Mouse (Mus musculus): Measurements from ENCODE around the gene Muc16. TPM values are rescaled to one million over a fixed set of nuclear protein-coding genes. Genes with fewer than 3 reads are reported as not detected.
A peak's percentile ranks its signal among the peaks of the same experiment; 100 is the strongest.

Muc16 gene
- total RNA-seq (2021): not detected
- long read RNA-seq, experiment 1: 0 reads
- long read RNA-seq, experiment 2: 0 reads

- intact Hi-C loops (cut with DNase I): no loop called here
- Histone ChIP-seq H3K27ac (no peak within 1 kb of the TSS), H3K4me3 (no peak within 1 kb of the TSS)
- TF ChIP-seq CTCF (IDR thresholded peaks at IDR 0.05): no peak
- no peak for DNase-seq (ENCODE audit: extremely low spot score in 1 of 2, low spot score in 2 of 2)
Measured at GRCm38 (mm10) chr9:18674480-18675154, at the start of gene Muc16. Gene Muc16, minus strand, starts transcription at chr9:18674530.

DNA sequence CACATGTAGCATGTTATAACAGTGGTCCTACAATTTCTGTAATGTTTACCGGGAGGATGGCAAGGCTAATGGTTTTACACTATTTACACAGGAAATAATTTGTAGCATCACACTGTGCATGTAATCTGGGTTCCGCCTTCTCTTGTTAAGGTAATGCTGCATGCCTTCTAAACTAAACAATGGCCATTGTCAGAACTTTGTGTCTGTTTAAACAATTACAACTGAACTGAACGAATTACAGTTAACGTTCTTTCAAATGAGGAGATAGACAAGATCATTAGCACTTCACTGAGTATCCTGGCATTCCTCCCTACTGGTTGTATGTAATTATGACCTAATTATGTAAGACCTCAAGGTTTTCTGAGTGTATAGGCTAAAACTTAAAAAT is 48.4 kb upstream of the Muc16 start:
- TF ChIP-seq CTCF (IDR thresholded peaks at IDR 0.05): no peak
- intact Hi-C loops (cut with DNase I): no loop called here
- Histone ChIP-seq H3K4me3 (no peak overlapping the region), H3K27ac (no peak overlapping the region)
- DNase-seq (ENCODE audit: extremely low spot score in 1 of 2, low spot score in 2 of 2): no peak

GRCm38 (mm10) chr9:18721931-18722711 is 47.8 kb upstream of the Muc16 start:
- no peak for TF ChIP-seq CTCF (IDR thresholded peaks at IDR 0.05)
- Histone ChIP-seq H3K4me3 (no peak overlapping the region), H3K27ac (no peak overlapping the region)
- intact Hi-C loops (cut with DNase I): no loop called here
- no peak for DNase-seq (ENCODE audit: extremely low spot score in 1 of 2, low spot score in 2 of 2)

DNA sequence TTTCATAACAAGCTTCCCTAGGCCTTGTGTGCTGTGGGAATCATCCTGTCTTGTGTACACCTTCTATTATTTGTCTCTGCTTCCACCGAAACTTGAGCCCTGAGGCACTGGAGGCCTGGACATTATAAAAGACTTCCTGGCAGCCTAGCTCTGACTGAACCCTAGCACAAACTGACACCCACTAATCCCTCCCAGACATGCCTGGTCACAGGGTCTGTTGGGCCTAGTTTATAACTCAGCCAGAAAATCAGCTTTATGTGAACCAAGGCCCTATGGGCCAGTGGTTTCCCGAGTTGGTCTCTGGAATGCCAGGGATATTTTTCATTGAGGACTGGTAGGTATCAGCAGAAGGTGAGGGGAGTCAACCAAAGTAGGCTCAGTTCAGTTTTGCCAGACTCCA is 46.7 kb upstream of the Muc16 start:
- DNase-seq (ENCODE audit: extremely low spot score in 1 of 2, low spot score in 2 of 2): no peak
- no peak overlapping the region for H3K27ac ChIP-seq
- TF ChIP-seq CTCF (IDR thresholded peaks at IDR 0.05): no peak
- intact Hi-C loops (cut with DNase I): no loop called here
- H3K4me3 ChIP-seq: no peak overlapping the region

DNA sequence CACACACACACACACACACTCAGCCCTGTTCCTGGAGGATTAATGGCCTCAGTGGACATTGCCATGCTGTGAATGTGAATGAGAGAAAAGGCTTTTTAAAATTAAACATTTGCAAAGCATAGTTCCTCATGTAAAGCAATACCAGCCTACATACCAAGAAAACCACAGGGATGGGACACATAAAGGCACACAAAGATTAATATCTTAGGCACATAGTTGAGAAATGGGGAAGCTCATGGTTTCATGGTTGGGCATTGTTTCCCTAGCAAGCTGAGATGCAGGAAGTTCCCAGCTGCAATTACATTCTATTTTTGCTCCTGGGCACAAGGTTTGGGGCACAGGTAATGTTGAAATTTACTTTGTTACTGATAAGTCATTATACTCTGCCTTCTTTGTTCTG is 31.3 kb upstream of the Muc16 start:
- no peak for TF ChIP-seq CTCF (IDR thresholded peaks at IDR 0.05)
- DNase-seq (ENCODE audit: extremely low spot score in 1 of 2, low spot score in 2 of 2): no peak
- intact Hi-C loops (cut with DNase I): no loop called here
- Histone ChIP-seq H3K27ac (no peak overlapping the region), H3K4me3 (no peak overlapping the region)

DNA sequence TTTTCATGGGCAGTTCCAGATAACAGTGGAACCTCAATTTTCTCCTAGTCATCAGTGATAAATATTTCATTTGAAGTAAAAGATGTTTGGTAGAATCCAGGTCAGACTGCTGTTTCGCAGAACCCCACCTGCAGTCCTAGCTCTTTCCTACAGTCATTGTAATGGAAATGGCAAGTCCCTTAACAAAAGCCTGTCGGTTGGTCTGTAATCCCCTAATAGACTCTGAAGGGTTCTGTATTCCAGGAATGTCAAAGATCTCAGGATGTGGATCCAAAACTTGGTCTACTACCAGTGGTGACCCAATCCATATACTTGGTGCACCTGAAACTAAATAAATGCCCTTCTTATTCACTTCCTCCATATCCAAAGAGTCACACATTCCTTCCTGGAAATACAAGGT is 76.0 kb downstream of the Muc16 start:
- DNase-seq (ENCODE audit: extremely low spot score in 1 of 2, low spot score in 2 of 2): no peak
- TF ChIP-seq CTCF (IDR thresholded peaks at IDR 0.05): no peak
- no peak overlapping the region for H3K27ac ChIP-seq
- no peak overlapping the region for H3K4me3 ChIP-seq
- intact Hi-C loops (cut with DNase I): no loop called here

- intact Hi-C loops (cut with DNase I): loop anchor here (2.0 kb wide), 1 partner anchor 237 kb away; no protein-coding TSS in a partner anchor
- H3K4me3 ChIP-seq: no peak overlapping the region
- TF ChIP-seq CTCF (IDR thresholded peaks at IDR 0.05): peak; percentile 38
- DNase-seq (ENCODE audit: extremely low spot score in 1 of 2, low spot score in 2 of 2): no peak
- no peak overlapping the region for H3K27ac ChIP-seq
Measured at GRCm38 (mm10) chr9:18508098-18508497, 166.2 kb downstream of the Muc16 start.

DNA sequence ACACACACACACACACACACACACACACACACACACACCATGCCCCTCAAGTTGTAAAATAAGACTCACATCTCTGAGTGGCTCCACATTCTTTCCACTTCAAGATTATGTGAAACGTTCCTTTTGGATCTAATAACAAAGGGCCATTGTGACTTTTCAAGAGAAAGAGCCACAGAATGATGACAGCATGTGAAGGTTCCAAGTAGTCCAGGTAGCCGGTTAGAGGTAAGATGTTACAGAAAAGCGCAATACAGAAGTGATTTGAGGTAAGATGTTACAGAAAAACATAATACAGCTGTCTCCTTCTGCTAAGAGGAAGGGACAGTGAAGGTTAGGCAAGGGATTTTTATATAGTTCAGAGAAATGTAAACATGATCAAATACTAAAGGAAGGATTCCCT is 196.2 kb downstream of the Muc16 start, which contains the start of the genes Zfp558 and Mbd3l1:
Gene Zfp558, minus strand, starts transcription at position 101 of the 400 bp plus-strand sequence.
Gene Mbd3l1, plus strand, starts transcription at position 192 of the 400 bp plus-strand sequence.
- Histone ChIP-seq H3K4me3 (no peak within 1 kb of the TSS), H3K27ac (no peak within 1 kb of the TSS)
- DNase-seq (ENCODE audit: extremely low spot score in 1 of 2, low spot score in 2 of 2): no peak
- TF ChIP-seq CTCF (IDR thresholded peaks at IDR 0.05): no peak
- intact Hi-C loops (cut with DNase I): no loop called here

DNA sequence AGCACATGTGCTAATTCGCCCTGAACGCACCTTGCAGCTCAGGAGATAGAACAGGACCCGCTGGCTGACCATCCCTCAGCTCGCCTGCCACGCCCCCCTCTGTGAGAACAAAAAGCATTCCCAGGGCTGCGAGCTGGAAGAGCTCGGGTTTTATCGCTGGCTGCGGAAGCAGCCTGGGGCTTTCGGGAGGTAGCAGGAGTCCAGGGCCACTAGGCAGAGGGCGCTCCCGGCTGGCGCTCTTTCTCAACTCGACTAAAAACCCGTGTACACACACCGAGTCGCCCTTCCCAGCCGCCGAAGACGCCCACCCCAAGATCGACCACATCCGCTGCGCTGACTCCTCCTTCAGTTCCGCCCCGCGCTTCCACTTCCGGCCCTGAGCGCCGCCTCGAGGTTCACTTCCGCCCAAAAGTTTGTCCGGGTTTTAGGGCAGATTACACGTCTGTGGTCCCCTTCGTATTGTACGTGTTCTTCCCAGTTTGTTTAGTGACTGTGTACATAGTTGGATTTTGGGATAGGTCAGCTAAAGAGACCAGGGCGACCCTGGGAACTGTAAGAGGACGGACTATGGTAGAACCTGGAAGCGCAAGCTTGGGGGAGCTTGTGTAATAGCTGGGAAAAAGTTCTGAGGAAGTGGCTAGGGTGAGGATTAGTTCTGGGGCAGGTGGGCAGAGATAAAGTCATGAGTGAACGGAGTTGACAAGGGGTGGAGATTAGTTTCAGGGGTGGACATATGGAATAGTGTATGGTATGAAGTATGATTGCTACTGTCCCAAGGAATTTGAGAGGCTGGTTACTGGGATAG is 200.8 kb downstream of the Muc16 start:
- intact Hi-C loops (cut with DNase I): no loop called here
- peak; percentile 4 for TF ChIP-seq CTCF (IDR thresholded peaks at IDR 0.05)

GRCm38 (mm10) chr9:18468005-18468404 is 206.3 kb downstream of the Muc16 start:
- TF ChIP-seq CTCF (IDR thresholded peaks at IDR 0.05): no peak
- intact Hi-C loops (cut with DNase I): no loop called here
- DNase-seq (ENCODE audit: extremely low spot score in 1 of 2, low spot score in 2 of 2): no peak
- Histone ChIP-seq H3K4me3 (no peak overlapping the region), H3K27ac (no peak overlapping the region)

More for the DNA sequence above, 200.8 kb downstream of the Muc16 start:
- Histone ChIP-seq H3K4me3 (peak overlapping the region; percentile 66), H3K27ac (no peak overlapping the region)
- peak; percentile 66 to 70 for DNase-seq (ENCODE audit: extremely low spot score in 1 of 2, low spot score in 2 of 2)

DNA sequence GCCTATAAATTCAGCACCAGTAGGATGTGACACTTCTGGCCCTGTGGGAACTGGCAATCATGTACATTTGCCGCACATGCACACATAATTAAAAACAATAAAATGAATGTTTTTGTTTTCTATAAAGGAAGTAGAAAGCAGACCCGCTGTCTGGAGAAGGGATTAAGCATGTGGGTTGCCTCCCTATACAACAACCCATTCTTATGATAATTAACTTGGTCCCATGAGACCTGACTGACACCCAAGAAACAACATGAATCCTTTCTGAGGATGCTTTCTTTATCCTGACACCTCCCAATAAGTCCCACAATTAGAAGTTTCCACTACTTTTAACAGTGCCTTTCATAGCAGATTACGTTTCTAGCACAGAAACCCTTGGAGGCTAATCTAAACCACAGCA is 207.0 kb downstream of the Muc16 start:
- intact Hi-C loops (cut with DNase I): no loop called here
- no peak for DNase-seq (ENCODE audit: extremely low spot score in 1 of 2, low spot score in 2 of 2)
- Histone ChIP-seq H3K4me3 (no peak overlapping the region), H3K27ac (no peak overlapping the region)
- no peak for TF ChIP-seq CTCF (IDR thresholded peaks at IDR 0.05)

DNA sequence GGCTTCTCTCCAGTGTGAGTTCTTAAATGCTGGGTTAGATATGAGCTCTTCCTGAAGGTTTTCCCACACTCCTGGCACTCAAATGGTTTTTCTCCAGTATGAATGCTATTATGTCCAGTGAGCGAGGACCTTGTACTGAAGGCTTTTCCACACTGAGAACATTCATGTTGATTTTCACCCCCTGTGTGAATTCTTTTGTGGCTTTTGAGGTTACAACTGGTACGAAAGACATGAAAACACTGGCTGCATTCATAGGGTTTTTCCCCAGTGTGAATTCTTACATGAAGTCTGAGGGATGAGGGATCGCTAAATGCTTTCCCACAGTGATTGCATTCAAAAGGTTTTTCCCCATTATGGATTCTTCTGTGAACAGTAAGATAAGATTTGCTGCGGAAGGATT is 217.8 kb downstream of the Muc16 start:
- no peak for TF ChIP-seq CTCF (IDR thresholded peaks at IDR 0.05)
- Histone ChIP-seq H3K4me3 (no peak overlapping the region), H3K27ac (no peak overlapping the region)
- DNase-seq (ENCODE audit: extremely low spot score in 1 of 2, low spot score in 2 of 2): no peak
- intact Hi-C loops (cut with DNase I): no loop called here

Small RNA genes lying within 50 kb of the gene (microRNA-seq; reads per million reads assigned to microRNA genes)
- 0 reads per million in 2 experiments for gene Gm22854

Other genes starting within 250 kb of the Muc16 start
- gene Mbd3l2, start 243.9 kb downstream of the Muc16 start, total RNA-seq (2021): not detected
- 1 to 10 TPM; 2.5 to 2.8 TPM for gene Zfp558, start 196.3 kb downstream of the Muc16 start, total RNA-seq (2021)
- gene Mbd3l1, start 196.2 kb downstream of the Muc16 start, total RNA-seq (2021): not detected
- gene Olfr24, start 89.5 kb upstream of the Muc16 start, total RNA-seq (2021): not detected
- not detected for gene Olfr828, start 145.0 kb upstream of the Muc16 start, total RNA-seq (2021)
- gene Olfr829, start 180.4 kb upstream of the Muc16 start, total RNA-seq (2021): not detected
- not detected for gene Olfr830, start 200.2 kb upstream of the Muc16 start, total RNA-seq (2021)

Data from left cerebral cortex, adult 2 months (tissue).